Mouse (Mus musculus): ENCODE measurements at regions not wholly inside any gene's neighbourhood (a gene's known extent, or its start where the extent isn't known, plus 50 kb on each side); places are given as distances from the start of the nearest gene placed in this dataset.

DNA sequence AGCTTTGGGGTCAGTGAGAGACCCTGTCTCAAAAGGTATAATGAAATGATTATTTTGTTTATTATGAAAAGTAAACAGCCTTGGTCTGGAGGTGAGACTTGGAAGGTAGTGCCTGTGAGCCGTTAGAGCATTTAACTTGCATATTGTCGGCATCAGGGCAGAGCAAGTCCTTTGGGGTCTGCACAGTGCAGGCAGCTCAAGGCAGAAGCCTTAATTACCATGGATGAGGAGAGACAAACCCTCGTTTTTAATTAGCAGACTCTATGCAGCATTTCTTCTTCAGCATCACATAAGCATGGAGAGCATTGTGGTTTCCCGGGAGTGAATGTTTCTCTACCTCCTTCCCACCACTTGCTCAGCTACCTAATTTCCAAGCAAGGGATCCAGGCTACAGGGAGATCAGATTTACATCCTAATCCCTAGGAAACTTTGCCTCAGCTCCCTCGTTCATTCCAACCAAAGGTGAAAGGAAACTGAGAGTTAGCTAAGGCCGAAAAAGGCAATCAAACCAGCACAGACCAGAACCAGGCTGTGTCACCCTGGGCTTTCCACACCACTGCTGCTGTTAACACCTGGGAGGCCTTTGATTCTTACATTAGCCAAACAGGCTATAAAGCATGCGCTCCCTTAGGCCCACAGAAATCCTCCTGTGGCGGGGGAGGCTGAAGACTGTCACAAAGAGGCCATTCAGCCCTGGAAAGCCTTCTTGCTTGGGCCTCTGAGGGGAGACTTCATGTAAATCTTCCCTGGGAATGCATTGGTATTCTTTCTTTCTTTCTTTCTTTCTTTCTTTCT, 120.9 kb upstream of the Trib2 start:
- DNase-seq = no peak

DNA sequence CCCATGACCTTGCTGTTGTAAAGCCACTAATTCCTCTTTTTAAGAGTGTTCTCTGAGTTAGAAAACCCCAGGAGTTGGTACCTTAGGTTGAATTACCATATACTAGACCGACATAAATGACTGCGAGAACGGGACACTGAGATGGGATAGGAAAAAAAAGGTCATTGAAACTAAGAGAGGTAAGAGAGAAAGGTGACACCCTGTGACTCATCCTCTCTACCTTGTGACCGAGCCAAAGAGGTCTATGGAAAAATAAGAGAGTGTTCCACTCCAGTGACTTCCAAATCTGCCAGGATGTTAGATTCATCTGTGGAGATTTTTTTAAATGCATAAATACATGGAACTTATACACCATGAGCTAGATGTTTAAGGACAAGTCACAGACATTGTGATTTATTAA, 115.3 kb upstream of the Trib2 start:
- DNase-seq = no peak

DNA sequence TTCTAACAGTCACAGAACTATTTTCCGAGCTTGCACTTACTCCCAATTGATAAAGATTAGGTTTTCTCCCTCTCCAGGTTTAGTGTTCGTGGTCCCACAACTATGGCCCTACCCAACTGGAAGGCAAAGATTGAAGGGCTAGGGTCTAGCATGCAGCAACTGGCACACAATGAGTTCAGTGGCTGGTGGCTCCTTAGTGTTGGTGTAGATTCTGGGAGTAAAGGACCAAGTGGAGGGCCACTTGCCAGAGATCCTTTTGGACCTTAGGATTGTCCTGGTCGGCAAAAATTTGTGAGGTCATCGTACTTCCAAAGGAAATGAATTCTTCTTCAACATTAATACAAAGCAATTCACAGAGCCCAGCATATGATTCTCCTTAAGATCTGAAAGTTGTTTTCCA, 114.8 kb upstream of the Trib2 start:
- no peak for DNase-seq

DNA sequence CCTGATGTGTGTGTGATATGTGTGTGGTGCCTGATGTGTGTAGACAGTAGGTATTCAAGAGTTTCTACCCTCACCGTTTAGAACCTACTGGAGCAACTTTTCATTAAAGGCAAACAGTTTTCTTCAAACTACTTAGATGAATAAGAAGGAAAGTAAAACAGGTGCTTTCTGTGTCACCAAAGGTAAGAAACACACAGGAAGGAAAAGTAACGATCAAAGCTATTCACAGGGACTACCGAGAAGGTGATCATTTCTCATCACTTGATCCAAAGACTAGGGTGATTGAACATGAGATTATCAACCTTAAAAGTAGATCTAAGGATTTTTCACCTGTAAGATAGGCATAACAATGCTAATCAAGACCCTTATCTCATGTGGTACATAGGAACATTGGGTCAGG, 113.4 kb upstream of the Trib2 start:
- no peak for DNase-seq

DNA sequence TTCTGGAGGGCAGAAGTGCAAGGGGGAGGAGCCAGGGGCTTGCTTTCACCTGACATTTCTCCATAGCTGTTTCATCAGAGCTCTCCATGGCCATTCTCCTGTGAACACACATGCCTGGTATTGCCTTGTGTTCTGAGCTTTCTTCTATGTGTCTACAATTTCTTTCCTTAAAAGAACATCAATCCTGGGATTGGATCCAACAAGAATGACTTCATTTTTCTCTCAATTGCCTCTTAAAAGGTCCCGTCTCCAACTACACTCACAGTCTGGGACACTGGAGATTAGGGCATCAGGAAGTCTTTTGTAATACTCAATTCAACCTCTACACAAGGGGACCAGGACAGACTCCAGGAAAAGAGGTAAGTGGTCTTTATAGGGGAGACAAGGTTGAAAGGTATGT, 112.8 kb upstream of the Trib2 start:
- no peak for DNase-seq

DNA sequence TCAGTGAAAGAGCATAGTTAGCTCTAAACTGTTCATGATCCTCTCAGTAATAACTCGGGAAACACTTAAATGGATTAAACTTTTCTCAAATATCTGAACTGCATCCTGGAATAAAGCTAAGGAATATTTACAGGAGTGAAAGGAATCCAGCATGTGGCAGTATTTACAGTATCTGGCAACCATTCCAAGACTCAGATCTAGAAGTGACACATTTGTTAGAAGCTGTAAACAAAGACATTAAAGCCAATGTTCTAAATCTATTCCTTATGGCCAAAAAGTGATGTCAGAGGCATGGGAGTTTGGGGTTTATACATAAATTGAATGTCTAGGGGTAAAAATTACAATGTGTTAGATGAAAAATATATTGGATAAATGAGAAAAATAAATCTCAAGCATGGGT, 101.6 kb upstream of the Trib2 start:
- no peak for DNase-seq

DNA sequence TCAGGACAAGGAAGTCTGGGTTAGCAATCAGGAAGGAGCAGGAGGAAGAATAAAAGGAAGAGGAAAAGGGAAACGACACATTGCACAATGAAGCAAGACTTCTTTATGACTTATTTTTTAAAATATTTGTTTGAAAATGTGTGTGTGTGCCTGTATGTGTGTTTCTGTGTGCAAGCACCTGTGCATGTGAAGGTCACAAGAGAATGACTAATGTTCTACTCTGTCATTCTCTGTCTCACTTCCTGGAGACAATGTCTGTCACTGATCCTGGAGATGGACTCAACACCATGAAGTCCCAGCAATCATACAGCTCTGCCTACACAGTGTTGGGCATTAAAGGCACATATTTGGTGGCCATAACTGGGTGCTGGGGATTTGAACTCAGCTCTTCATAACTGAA, 96.2 kb upstream of the Trib2 start:
- DNase-seq = no peak

DNA sequence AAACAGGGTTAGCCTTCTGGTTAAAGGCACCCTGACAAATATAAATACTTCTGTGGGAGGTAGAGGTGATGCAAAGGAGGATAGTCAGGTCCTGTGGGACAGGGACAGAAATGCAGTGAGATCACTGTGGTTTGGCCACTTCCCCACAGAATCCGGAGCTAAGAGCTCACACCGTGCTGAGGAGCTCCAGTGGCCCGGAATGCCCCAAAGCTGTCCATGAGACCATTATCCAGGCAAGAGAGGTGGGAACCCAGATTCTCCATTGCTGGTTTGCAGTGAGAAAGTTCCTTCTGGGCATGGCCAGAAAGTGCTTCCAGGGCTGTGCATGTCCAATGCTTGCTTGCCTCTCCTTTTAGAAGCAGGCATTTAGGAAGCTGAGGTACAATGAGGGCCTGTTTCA, 95.8 kb upstream of the Trib2 start:
- DNase-seq = peak in 1 of 2 experiments; percentile 6

DNA sequence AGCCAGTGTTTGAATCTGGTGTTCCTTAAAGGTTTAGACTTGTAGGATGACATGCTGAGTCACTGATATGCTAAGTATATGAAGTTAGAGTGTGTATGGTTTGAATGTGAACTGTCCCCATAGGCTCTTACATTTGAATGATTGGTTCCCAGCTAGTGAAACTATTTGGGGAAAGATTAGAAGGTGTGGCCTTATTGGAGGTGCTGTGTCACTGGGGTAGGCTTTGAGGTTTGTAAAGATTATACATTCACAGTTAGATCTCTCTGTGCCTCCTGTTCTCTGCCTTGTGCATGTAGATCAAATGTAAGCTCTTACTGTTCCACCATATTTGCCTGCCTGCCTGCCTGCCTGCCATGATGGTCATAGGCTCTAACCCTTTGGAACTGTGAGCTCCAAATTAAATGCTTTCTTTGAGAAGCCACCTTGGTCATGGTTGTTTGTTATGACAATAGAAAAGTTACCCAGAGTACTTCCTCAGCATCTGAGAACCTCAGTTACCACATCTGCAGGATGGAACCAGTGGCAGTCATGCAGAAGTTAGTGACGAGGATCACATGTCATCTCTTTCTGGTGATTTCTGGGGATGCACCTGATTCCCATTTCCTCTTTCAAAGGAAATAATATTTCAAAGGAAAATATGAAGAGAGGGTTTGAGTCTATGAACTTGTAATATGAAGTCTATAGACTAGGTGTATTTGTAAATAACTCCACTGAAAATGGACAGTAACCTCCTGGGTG, 94.7 kb upstream of the Trib2 start:
- DNase-seq = no peak

DNA sequence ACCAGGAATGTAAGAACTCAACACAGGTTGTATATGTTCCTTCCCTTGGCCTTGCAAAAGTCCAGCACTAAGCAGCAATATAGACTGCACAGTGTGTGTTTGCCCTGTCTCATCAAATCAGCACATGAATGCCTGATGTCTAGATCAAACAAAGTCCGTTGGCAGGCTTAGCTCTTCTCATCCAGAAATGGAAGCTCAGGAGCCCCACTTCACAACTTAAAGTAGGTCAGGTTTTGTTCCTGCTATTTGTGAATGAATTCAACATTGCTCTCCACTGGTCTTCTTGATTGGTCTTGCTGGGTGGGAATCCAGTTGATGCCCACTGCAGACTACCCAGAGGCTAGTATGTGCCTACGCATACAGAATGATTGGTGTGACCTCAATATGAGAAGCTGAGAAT, 80.8 kb upstream of the Trib2 start:
- no peak for DNase-seq

DNA sequence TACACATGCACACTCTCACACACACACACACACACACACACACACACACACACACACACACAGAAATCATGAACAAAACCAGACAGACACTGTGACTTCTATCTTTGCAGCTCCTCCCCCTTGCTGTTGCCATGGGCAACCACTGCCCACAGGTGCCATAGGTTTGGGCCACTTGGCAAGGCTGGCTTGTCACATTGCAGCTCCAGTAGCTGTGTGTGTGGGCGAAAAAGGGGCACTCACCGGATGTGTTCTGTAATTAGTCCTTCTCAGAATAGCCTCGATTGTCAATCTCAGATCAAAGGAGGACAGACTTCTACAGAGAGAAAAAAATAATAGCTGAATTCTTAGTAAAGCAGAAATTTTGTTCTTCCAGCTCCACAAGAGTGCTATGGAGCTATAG, 79.8 kb upstream of the Trib2 start:
- DNase-seq = peak; percentile 27 to 42

DNA sequence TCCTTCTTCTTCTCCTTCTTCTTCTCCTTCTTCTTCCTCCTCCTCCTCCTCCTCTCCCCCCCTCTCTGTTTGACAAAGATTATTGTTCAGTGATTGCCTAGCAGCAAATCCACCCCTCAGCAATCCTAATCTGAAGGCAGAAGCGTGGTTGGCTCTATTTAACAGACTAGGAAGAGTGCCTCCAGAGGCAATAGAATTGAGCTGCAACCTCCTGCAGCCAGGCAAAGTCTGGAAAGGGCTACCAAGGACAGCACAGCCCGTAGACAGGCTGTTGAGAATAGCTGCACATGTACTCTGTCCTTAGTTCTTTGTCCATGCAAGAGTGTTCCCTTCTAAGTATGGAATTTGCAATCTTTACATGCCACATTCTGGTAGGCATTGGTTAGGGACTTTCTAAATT, 78.5 kb upstream of the Trib2 start:
- DNase-seq = no peak

DNA sequence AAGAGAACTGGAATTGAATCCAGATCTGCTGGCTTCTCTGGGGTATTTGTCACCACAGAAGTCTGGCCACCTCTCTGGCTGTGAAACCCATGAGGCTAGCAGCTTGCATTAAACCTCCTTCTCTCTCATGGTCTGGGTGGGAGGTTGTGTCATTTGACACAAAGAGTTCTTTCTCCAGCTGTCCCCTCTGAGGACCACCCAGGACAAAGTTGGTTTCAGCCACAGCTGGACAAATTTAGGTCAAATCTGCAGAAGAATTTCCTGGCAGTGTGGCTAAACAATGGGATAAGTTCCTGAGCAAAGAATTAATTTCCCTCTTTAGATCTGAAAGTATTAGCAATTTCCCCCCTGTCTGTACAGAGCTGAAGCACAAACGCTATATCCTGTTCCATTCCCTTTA, 73.9 kb upstream of the Trib2 start:
- no peak for DNase-seq

DNA sequence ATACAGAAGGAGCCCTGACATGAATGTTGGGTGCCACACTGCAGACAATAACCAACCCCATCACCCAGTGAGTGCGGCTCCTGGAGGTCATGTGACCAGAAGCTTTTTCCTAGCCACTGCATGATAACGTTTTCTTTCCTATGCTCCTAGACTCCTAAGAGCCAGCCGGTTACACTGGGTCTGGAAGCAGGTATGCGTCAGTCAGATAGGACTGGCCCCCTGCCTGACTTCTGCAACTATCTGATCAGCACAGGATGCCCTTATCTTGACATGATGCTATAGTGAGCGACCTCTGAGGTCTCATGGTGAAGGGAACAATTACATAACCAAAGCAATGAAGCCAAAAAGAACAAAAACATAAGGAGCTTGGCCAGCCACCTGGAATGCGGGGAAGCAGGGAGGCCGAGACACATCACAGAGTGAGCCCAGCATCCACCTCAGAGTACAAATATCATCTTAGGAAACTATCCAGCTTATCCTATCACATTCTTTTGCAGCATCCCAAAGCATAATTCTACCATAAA, 63.2 kb upstream of the Trib2 start:
- DNase-seq = no peak

Data from spleen, adult 18-20 months (tissue).